Mouse (Mus musculus): Measurements from ENCODE around the gene Sgms1.

DNA sequence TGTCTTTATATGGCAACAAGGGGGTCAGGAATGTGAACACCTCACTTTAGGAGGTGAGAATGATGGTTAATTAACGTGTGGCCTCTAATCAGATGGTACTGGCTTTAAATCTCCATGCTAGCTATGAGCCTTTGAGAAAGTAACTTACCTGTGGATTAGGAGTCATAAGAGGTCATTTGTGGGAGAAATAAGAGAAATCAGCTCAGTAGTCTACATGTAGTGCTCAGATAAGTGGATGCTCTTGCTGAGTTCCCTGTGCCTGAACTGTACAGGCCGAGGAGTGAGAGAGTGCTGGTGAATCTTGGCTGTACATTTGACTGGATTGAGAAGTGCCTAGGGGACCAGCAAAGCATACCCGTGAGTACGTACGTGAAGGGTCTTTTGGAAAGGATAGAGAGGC is 14.3 kb upstream of the Sgms1 start:
- TF ChIP-seq GATA1 (IDR thresholded peaks at IDR 0.05; ENCODE audit: borderline replicate concordance, low read length): no peak
- no peak for TF ChIP-seq FLI1 (IDR thresholded peaks at IDR 0.05; ENCODE audit: low read length)
